Mouse (Mus musculus): Measurements from ENCODE around the gene Gm10799.

GRCm38 (mm10) chr2:104043624-104044478 lies 24.5 kb downstream of the Gm10799 start:
- TF ChIP-seq EP300 (IDR thresholded peaks at IDR 0.05; ENCODE audit: low read depth) = no peak
- no peak for TF ChIP-seq CTCF (IDR thresholded peaks at IDR 0.05; ENCODE audit: low read depth)
